10 mouse cellular contexts compared by ENCODE assay signal in genomic region chr3:101597317-101598096, GRCm38 (mm10). TPM values are rescaled to one million over a fixed set of nuclear protein-coding genes. Genes with fewer than 3 reads are reported as not detected.
DNase-seq lines count a peak whose midpoint lies in the region; ATAC-seq and TF ChIP-seq lines count a peak whose summit lies in the region.
"Had no signal": no experiment of that assay in that cellular context is flagged by ENCODE, and none has a peak within 500 bp of the region (broad histone marks: within the 10 kb centered on the region; RNA-seq: fewer than 3 reads in every experiment).

No protein-coding gene starts in this region.

- peaks cover 33% of the 10 kb centered on the region for H3K36me3 ChIP-seq in kidney, embryonic 15.5 days
- peaks cover 26% of the 10 kb centered on the region for H3K36me3 ChIP-seq in liver, postnatal 0 days (replicated peaks; ENCODE audit: insufficient read depth, low read length)
- no peaks in the 10 kb centered on the region; the same call in 1 of the 2 replicates for H3K36me3 ChIP-seq in forebrain, embryonic 15.5 days

- no peaks in the 10 kb centered on the region for H3K9me3 ChIP-seq in kidney, embryonic 15.5 days (replicated peaks)
- H3K9me3 ChIP-seq in liver, postnatal 0 days (ENCODE audit: low read length): no peaks in the 10 kb centered on the region
- no peaks in the 10 kb centered on the region for H3K9me3 ChIP-seq in forebrain, embryonic 15.5 days
- H3K9me3 ChIP-seq: liver, embryonic 15.5 days; neural tube, embryonic 15.5 days had no signal

- peak; percentile 51 for DNase-seq in adrenal gland, postnatal 10 days
- no peak for DNase-seq in adrenal gland, adult 8-10 months
- no peak for DNase-seq in kidney, postnatal 4 days
- no peak for DNase-seq in liver, postnatal 0 days
- no peak for DNase-seq in thymus, postnatal 4 days

- peak; percentile 61; the same call in 1 of the 2 replicates for TF ChIP-seq EP300 in liver, postnatal 0 days (IDR thresholded peaks at IDR 0.05; ENCODE audit: low read depth)

- no peak overlapping the region for H3K4me2 ChIP-seq in kidney, embryonic 15.5 days
- peak overlapping the region; percentile 8 for H3K4me2 ChIP-seq in liver, postnatal 0 days (ENCODE audit: low read depth, low read length)
- H3K4me2 ChIP-seq in forebrain, embryonic 15.5 days (replicated peaks): no peak overlapping the region
- H3K4me2 ChIP-seq: liver, embryonic 15.5 days had no signal

- no peaks in the 10 kb centered on the region for H3K27me3 ChIP-seq in kidney, embryonic 15.5 days
- no peaks in the 10 kb centered on the region for H3K27me3 ChIP-seq in liver, postnatal 0 days (ENCODE audit: insufficient read depth, low read length)
- H3K27me3 ChIP-seq in forebrain, embryonic 15.5 days: no peaks in the 10 kb centered on the region
- H3K27me3 ChIP-seq: liver, embryonic 15.5 days; neural tube, embryonic 15.5 days had no signal

- peaks cover 74% of the 10 kb centered on the region for H3K4me1 ChIP-seq in kidney, embryonic 15.5 days
- peaks cover 55% of the 10 kb centered on the region for H3K4me1 ChIP-seq in liver, postnatal 0 days (ENCODE audit: insufficient read depth)
- peaks cover 70% of the 10 kb centered on the region for H3K4me1 ChIP-seq in forebrain, embryonic 15.5 days

- TF ChIP-seq CTCF in liver, postnatal 0 days (IDR thresholded peaks at IDR 0.05; ENCODE audit: low read depth): no peak

- WGBS in kidney, embryonic 15.5 days: 40% methylated on average over 10 of the region's 10 CpGs
- 27% methylated on average over 10 of the region's 10 CpGs for WGBS in liver, postnatal 0 days (ENCODE audit: insufficient replicate concordance)
- 33% methylated on average over 10 of the region's 10 CpGs for WGBS in forebrain, embryonic 15.5 days

- H3K27ac ChIP-seq in kidney, embryonic 15.5 days: peak overlapping the region; percentile 33
- H3K27ac ChIP-seq in liver, postnatal 0 days (ENCODE audit: low read depth): no peak overlapping the region
- H3K27ac ChIP-seq in forebrain, embryonic 15.5 days (replicated peaks): no peak overlapping the region
- H3K27ac ChIP-seq: liver, embryonic 15.5 days had no signal

- H3K9ac ChIP-seq in kidney, embryonic 15.5 days: no peak overlapping the region
- H3K9ac ChIP-seq in liver, postnatal 0 days (replicated peaks): no peak overlapping the region
- H3K9ac ChIP-seq in forebrain, embryonic 15.5 days (replicated peaks): no peak overlapping the region
- H3K9ac ChIP-seq: liver, embryonic 15.5 days; neural tube, embryonic 15.5 days had no signal

- ATAC-seq in kidney, embryonic 15.5 days (replicated peaks; ENCODE audit: low FRiP score): no peak
- peak; percentile 62 for ATAC-seq in common myeloid progenitor, adult 5-6 weeks (replicated peaks; ENCODE audit: low read depth, poor library complexity, severe bottlenecking)
- peak; percentile 13; the same call in 1 of the 2 replicates for ATAC-seq in liver, postnatal 0 days
- no peak for ATAC-seq in forebrain, embryonic 15.5 days (replicated peaks)

- no peak overlapping the region for H3K4me3 ChIP-seq in kidney, embryonic 15.5 days (replicated peaks)
- H3K4me3 ChIP-seq in liver, postnatal 0 days (ENCODE audit: low read depth, low read length): no peak overlapping the region
- H3K4me3 ChIP-seq in forebrain, embryonic 15.5 days: no peak overlapping the region
- H3K4me3 ChIP-seq: liver, embryonic 15.5 days; neural tube, embryonic 15.5 days had no signal

RNA-seq across cellular contexts. Expression of gene Atp1a1, which starts 7.0 kb away (rescaled TPM):
- 100 to 1,000 TPM; 434 to 467 TPM for total RNA-seq in adrenal gland, postnatal 10 days (2021)
- 100 to 1,000 TPM; 800 to 966 (median 845) TPM for total RNA-seq in adrenal gland, adult 8-10 months (2022)
- polyA plus RNA-seq in kidney, embryonic 15.5 days (2015; fragmentation: Nextera tagmentation; extraction: Ambion mirVana): 220 and 247 TPM in 2 replicates
- total RNA-seq in common myeloid progenitor, adult 5-6 weeks (2017): 120 and 133 TPM in 2 replicates
- 39.3 and 40.8 TPM in 2 replicates for polyA plus RNA-seq in liver, postnatal 0 days (2015; fragmentation: Nextera tagmentation; extraction: Ambion mirVana)
- 39.7 and 43.7 TPM in 2 replicates for polyA plus RNA-seq in forebrain, embryonic 15.5 days (2015; fragmentation: Nextera tagmentation; extraction: Ambion mirVana)

Comparison
In these comparisons a context has a peak if more than half of its experiments do, and no peak if none do; other contexts are left out.
1. ATAC-seq: peak in common myeloid progenitor, adult 5-6 weeks (single experiment) and liver, postnatal 0 days (single experiment); none in kidney, embryonic 15.5 days (single experiment) and forebrain, embryonic 15.5 days (single experiment).